Mouse (Mus musculus) frontal cortex, postnatal 36 days (tissue): ENCODE measurements around the gene Ap1b1.

Source experiments
- DNase-seq, 2 experiments: peaks; one replicate each; pipeline ENCODE4 v3.0.0; 2022; ENCODE audit warnings: low spot score in 2 of 2

Gene Ap1b1

DNA sequence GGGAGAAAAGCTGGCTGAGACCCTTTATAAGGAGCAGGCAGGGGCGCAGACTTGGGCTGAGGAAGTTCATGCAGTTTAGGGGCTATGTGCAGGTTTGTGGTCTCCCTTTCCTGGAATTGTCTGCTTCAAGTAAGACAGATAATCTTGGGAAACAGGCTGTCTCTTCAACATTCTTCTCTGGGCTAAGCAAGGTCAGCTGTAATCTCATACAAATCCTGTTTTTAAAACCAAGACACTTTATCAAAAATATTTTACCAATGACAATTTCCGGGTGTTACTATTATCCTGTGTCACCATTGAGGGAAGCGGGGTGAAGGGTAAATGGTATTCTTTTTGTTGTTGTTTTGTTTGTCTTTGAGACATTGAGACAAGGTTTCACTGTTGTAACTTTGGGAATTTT is 1.8 kb upstream of the Ap1b1 start:
- no peak for DNase-seq

DNA sequence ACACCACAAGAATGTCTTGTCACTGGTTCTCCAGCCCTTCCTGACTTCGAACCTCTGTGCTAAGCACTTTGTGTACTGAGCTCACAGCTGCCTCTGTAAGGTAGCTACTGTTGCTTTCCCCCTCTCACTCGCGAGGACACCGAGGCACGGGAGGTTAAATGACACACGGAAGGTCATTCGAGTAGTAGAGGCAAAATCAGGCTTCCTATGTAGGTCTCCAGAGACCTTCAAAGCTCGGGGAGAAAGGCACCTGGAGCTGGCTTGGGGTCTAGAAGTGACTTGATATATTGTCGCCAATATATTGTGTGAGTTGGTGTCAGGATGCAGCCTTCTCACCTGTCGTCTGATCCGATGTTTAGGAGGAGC is 846 bp downstream of the Ap1b1 start:
- DNase-seq: no peak

DNA sequence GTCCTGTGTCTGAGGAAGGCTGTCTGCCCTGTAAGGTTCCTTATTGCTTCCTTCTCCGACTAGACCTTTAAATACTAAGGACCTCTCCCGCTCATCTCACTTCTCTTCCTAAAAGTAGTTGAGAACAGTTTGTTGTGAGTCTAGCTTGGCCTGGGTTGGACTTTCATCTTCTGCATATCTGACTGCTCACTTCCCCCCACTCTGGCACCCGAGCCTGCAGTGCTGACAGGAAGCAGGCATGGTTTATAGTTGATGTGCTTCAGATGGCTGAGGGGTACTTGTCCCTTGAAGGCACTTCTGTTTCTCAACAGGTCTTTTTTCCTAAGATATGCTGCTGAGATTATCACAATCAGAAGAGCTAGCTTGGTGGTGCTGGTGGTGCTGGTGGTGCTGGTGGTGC is 2.6 kb downstream of the Ap1b1 start:
- DNase-seq: no peak

DNA sequence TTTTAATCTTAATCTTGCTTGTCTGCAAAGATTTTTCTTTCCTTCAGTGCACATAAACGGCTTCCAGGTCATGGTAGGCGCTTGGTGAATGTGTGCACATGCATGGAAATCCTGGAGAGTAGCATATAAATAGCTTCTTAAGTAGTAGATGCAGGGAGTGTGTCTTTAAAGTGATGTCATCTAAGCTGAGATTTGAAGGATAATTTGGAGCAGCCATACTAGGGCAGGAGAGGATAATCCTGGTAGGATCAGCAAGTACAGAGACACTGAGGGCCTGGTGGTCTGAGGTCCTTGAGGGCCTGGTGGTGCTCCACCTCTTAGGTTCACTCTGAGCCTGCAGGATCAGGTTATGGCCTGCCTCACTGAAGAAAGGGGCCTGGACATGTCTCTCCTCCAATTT is 5.8 kb downstream of the Ap1b1 start:
- DNase-seq: no peak

DNA sequence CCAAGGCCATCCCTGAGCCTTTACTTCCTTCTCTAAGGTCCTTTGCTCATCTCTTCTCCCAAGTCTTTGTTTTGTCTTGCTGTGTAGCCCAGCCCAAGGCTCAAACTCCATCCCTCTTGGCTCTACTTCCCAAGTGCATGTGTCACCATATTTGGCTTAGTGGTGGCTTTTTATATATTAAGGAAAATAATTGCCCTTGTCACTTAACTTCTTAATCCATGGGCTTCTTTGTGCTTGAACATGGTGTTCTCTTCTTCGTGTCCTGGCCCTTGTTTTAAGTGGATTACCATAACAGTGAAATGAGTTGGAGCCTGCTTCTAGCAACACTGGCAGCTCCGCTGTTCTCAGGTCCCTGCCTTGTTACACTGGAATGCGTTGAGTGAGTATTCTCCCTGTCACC is 9.1 kb downstream of the Ap1b1 start:
- no peak for DNase-seq

DNA sequence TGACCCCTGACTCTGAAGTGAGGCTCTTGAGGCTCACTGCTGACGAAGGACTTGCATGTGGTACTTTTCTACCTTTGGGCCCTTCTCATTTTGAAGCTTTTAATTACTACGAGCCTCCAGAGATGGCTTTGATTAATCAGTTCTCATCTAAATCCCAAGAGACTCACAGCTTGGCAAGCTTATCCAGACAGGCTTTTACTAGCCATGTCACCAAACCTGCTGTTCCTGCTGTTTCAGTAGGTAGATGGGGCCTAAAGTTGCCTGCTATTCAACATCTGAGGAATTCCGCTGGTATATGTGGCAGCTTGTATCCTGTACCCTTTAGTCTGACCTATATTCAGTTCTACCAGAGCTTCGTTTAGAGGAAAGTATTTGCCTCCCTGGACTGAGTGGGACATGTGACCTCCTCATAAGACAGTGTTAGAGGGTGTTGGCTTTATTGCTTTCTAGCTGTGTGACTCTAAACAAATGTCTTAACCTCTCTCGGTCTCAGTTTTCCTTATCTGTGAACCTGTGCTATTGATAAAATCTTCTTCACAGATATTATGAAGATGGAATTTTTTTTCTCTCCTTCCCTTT is 10.1 kb downstream of the Ap1b1 start:
- DNase-seq: no peak

DNA sequence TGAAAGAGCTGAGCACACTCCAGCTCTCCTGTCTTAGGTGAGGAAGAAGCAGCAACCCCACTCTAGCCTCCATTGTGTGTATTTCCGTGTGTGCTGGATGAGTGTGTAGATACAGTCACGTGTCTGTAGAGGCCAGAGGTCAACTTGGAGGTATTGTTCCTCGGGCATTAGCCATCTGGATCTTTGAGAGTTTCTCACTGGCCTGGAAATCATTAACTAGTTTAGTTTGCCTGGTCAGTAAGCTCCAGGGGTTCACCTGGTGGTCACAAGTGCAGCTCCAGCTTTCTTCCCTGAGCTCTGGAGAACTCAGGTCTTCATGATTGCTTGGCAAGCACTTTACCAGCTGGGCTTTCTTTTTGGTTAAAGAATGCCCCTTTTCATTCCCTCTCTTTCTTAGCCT is 11.7 kb downstream of the Ap1b1 start:
- no peak for DNase-seq

DNA sequence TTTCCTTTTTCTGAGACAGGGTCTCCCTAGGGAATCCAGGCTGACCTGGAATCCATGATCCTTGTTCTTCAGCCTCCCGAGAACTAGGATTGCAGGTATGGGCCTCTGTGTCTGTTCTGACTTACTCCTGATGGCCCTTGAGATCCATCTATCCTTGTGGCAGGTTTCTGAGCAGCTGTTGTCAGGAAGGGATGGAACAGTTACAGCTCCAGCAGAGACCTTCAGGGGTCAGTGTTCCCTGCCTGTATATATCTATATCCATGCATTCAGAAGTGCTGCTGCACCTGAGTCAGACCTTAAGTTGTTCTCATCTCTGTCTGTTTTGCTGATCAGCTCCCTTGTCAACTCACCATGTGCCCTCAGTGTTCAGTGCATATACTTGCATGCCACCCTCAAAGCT is 12.1 kb downstream of the Ap1b1 start:
- DNase-seq: no peak

DNA sequence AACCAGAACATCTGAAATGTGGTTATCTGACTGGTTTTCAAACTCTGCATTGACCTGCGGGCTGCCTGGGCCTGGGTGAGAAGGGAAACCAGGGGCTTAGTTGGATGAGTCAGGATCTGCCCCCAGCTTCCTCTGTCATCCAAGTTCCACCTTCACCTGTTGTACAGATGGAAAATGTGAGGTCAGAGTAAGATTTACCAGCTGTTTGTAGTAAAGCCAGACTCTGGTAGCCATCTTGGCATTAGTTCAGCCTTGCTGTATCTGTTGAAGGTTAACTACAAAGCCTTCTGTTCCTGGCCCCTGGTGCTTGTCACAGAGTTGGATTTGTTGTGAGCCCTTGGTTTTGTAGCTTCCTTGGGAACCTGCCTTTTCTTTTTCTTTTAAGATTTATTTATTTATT is 13.6 kb downstream of the Ap1b1 start:
- no peak for DNase-seq

DNA sequence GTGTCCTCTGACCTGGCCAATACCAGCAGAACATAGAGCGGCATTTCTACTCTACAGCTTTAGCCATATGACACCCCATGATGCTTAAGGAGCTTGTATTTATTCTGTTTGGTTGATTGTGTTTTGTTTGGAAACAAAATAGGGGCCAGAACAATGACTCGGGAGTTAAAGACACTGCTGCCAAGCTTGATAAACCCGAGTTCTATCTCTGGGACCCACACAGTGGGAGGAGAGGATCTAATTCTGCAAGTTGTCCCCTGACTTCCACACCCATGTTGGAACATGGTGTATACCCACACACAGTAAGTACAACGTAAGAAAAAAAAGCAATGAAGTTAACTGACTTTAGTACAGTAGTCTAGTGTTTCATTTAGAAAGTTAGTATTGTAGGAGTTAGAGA is 16.2 kb downstream of the Ap1b1 start:
- no peak for DNase-seq

DNA sequence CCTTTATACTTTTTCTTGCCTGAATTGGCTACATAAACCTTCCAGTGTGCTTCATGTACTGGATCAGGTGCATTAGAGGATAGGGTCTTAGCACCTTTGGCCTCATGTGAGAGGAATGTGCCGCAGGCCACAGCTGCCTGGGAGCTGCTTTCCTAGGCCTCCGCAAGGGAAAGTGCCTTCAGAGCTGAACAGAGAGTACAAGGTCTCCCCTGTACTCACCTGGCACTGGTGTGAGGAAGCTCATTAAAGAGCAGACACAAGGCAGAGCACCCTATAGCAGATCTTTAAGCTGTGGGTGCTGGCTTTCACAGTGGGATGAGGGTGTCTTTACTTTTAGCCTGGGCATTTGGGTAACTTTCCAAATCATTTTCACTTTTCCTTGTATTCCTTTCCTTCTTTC is 18.9 kb downstream of the Ap1b1 start:
- no peak for DNase-seq

DNA sequence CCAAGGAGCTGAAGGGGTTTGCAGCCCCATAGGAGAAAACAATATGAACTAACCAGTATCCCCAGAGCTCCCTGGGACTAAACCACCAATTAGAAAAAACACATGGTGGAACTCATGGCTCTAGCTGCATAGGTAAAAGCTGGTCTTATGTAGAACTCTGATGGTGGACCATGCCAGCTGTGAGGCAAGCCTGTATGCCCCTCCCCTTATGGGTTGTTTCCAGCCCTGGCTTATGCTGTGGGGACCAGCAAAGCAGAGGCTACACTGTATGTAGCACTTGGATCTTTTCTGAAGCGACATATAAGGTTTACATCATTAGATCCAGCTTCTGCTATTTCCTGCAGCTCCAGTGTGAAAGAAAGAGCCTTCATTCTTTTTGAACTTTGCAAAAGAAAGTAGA is 20.6 kb downstream of the Ap1b1 start:
- no peak for DNase-seq

DNA sequence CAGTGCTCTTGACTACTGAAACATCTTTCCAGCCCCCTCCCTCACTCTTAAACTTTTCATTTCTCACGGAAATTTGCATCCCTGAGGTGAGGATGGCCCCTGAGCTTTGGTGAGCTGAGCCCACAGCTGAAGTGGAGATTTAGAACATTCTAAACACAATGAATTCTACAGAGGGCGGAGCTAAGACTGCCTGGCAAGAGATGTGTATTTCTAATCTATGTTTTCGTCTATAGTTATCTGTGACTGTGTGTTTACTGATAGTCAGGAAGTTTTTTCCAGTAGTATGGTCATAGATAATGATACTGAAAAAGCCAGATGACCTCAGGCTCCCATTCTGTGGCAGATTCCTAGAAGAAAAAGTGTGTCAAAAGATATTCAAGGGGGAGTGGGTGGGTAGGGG is 22.2 kb downstream of the Ap1b1 start:
- no peak for DNase-seq

DNA sequence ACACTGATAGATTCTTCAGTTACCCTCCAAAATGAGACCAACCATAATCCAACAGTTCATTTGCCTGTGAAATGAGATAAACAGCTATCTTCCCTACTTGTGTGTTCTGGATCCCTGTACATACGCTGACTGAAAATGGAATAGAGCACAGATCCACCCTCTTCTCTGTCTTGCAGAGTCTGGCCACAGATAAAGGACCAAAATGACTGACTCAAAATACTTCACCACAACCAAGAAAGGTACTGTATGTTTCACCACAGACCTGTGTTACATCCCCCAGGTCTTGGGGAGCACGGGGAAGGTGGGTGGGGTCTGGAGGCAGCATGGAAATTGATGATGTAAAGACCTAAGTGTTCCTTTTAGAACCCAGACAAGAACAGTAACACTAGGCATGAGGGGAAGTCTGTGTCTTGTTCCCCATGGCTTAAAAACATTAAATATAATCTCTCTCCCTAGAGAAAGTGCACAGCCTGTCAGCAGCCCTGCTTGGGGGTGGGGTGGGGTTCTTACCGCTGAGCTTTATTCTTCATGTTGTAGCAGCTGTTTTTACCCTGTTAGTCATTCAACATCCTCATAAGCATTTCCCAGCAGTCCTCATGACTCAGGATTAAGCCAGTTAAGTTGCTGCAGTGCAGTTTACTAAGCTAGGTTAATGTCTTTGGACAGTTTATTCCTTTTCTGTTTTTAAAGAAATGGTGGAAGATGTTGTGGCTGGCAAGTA is 22.9 kb downstream of the Ap1b1 start:
- peak in 1 of 2 experiments; percentile 40 for DNase-seq

DNA sequence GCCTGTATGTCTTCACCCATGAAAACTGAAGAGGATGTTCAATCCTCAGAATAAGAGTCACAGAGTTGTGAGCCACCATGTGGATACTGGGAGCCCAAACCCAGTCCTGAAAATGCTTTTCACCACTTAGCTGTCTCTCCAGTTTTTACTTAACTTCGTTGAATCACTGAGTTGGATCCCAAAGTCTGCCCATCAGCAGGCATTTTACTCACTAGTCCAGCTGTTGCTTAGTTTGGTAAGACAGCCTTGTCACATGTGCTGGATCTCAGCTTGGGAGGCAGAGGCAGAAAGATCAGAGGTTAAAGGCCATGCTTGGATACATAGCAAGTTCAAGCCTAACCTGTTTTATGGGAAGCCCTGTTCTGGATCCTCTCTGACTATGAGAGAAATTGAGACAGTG is 23.6 kb downstream of the Ap1b1 start:
- DNase-seq: no peak

DNA sequence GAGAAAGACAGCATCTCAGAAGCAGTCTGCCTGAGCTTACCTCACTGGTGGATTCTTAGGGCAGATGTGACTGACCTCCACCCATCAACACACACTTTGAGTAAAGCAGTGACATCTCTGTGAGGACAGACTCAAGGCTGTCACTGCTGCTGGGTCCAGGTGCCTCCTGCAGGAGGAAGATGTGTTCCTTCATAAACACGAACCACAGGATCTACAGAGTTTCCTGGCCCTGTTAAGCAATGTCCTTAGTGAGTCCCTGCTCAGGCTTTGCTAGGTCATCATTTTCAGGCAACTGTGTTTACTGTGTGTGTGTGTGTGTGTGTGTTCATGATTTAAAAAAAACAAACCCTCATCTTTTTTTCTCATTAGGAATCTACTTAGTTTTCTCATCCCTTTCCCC is 24.9 kb downstream of the Ap1b1 start:
- DNase-seq: no peak

DNA sequence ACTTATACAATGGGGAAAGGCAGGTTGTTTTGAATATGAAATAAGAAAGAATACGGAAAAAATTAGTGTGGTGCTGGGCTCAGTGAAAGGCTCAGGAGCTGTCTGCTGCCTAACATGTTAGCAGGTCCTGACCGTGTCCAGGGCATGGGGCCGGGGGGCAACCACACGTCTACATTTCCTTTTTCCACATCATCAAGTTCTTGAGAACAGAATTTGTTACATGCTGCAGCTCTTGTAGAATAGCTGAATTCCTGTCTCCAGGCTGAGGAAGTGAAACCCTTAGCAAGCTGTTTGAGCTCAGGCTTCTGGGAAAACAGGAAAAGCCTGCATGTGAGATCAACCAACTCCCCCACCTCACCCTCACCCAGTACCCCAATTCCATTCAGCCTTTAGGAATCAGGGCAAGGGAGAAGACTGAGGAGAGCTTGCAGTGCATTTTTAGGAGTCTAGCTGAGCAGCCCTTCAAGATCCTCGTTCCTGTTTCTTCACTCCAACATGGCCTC is 25.6 kb downstream of the Ap1b1 start:
- DNase-seq: no peak

DNA sequence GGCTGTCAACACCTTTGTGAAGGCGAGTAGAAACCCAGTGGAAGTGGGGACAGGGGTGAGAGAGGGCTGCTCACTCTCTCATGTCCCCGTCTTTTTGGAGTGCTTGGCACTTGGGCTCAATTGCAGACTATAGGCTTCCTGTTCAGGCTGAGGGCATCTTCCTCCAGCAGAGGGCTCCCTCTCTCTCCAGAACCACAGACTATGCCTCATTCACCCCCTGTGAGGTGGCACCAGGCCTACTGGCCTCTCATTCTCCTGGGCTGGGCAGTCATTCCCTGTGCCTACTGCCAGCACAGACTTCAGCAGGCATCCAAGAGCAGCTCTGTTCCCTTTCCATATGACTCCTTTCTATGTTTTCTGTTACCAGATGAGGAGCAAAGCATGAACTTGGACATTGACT is 29.1 kb downstream of the Ap1b1 start:
- DNase-seq: peak; percentile 72 to 82

DNA sequence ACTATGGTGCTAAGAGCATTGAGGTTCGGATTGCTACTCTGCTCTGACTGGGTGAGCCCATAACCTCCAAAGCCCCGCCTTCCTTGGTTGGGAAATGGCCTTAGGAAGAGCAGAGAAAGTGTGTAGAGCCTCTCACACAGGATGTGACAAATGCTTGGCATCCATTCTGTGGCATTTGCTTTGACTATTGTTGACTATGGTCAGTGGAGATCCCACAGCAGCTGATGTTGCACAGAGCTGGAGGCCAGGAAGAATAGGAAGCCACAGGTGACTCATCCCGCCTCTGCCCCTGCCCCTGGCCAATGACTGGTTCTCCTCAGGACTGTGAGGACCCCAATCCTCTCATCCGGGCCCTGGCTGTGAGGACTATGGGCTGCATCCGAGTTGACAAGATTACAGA is 29.7 kb downstream of the Ap1b1 start:
- DNase-seq: no peak

DNA sequence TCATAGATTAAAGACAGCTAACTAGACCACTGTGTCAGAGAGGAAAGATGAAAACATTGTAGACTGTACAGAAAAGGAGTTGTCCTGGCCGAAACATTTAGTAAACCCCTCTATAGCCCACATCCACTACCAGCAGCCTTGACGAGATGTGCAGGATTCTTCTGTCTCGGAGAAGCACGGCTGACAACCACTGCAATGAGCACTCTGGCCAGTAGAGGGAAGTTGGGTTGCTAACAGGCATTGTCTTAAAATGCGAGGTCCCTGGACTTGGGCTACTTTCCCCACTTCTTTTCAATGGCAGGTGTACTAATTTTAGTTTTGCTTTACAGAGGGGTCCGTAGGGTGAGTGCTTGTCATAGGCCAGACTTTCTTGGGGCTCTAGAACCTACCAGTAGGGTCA is 30.9 kb downstream of the Ap1b1 start:
- peak in 1 of 2 experiments; percentile 39 for DNase-seq

DNA sequence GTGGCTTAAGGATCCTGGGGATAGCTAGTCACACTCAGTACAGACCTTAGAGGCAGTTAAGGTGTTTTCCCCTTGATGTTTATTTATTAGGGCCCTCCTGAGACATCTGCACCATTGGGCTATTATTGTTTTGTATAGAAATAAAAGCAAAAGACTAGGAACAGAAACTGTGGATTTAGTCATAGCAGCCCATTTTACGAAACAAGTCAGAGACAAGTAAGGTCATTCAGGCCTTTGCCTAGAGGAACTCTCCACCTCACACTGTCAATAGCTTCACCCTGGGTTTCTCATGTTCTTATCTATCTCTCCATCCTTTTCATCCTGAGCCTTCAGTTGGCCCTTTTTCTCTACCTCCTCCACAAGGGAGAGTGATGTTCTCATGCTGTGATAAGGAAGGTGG is 38.5 kb downstream of the Ap1b1 start:
- DNase-seq: no peak

DNA sequence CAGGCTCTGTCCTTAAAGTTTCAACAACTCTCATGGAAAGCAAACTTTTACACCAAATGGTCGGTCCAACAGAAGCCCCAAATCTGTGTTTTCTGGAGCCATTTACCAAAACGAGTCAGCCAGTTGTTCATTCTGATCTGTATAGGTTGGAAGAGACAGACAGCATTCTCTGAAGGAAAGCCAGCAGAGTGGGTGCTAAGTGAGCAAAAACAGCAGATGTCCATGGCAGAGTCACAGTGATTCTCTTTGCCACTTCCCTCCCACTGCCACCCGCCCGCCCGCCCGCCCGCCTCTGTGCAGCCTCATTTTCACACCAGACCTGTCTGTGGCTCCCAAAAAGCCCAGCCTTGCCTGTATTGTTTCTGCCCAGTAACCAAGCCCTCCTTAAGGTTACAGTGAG is 41.6 kb downstream of the Ap1b1 start:
- DNase-seq: peak; percentile 48 to 82

DNA sequence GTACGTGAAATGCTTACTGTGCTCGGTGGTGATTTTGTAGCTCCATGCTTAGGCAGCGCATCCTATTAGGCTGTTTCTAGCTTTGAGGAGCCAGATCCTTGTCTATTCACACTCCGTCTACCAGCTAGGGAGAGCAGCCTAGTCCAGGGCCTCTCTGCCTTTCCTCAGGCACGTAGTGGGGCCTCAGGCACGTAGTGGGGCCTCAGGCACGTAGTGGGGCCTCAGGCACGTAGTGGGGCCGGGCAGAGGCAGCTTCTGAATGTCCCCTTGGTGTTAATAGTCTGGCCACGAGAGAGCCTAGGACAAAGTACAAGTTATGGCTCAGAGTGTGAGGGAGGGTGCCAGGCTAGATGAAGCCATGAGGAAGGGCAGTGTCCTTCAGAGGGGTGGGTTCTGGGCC is 46.1 kb downstream of the Ap1b1 start:
- DNase-seq: no peak

DNA sequence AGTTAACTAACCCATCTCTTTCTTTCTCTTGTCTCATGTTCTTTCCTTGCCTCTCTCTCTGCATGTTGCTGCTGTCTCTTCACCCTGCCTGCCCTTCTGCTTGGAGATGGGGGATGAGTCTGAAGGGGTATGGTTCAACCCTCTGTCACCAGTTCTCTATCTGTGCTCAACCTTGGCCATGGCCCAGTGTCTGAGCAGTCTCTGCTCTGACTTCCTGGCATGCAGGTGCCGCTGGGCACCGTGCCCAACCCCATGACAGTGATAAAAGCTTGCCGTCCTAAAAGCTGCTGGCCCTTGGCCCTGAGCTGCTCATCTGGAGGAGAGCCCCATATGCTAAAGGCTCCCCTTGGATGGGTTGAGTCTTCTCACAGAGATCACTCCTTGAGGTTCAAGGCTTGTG is 46.5 kb downstream of the Ap1b1 start:
- DNase-seq: no peak
